Mouse (Mus musculus) kidney, postnatal 25 days (tissue): ENCODE results near the gene Gm14410.
"Not testable (repeated sequence)": the region's sequence is repeated elsewhere in the genome, so short reads cannot be mapped to it uniquely, and the experiment has no call there.

Experiments used
- DNase-seq, 2 experiments: peaks; one replicate each; pipeline ENCODE4 v3.0.0; 2021; ENCODE audit warnings: mixed read lengths in 2 of 2

The Gm14410 gene

DNA sequence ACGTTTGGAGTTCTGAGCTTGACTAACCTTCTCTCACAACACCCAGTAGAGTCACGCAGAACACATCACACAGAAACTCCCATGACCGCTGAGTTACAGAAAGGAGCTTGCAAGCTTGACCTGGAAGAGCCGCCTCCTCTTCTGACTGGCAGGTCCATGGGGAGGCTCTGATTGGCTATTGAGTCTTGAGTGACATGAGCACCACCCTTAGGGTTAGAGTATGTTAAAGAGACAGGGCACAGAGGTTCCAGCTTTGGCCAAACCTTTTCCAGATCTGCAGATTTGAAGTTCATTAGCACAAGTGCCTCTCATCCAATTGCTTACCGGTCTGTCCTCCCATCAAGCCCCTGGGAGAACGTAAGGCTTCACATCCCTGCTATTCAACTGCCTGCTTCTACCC lies at the start of gene Gm14410:
Gm14410 (minus strand) TSS at position 81 of the 400 bp plus-strand sequence.
- peak; percentile 86 to 93 for DNase-seq

DNA sequence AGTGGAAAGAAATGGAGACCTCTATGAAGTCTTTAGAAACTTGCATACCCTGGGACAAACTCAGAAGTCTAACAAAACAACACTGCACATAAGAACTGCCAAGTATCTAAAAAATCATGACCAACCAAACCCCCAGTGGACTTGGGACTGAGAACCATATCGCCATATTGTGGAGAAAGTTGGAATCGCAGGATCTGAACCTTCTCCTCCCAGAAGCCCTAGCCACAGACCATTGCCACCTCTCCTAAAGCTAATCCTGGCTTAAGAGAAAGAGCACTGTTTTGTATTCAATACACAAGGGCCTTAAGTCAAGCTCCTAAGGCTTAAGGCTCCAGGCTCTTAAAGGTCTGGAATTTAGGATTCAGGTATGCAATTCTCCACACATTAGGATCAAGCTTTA lies 41.2 kb upstream of the Gm14410 start:
- DNase-seq = not testable (repeated sequence)

DNA sequence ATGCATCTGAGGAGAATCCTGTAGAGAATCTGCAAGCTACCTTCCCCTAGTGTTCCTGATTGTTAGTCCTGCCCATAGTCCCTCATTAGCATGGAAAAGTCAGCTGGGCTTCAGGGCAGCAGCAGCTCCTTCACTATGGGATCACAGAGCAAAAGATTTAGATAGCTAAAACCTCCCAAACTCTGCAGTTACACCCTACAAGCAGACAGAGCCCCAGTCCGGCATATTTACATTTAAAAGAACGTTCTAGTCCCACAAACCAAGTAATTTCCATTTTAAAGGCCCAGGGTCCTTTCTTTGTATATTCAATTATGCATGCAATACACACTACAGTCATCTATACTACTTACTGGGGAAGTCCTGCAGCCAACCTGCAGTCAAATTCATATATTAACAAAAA lies 24.2 kb upstream of the Gm14410 start:
- DNase-seq = not testable (repeated sequence)

DNA sequence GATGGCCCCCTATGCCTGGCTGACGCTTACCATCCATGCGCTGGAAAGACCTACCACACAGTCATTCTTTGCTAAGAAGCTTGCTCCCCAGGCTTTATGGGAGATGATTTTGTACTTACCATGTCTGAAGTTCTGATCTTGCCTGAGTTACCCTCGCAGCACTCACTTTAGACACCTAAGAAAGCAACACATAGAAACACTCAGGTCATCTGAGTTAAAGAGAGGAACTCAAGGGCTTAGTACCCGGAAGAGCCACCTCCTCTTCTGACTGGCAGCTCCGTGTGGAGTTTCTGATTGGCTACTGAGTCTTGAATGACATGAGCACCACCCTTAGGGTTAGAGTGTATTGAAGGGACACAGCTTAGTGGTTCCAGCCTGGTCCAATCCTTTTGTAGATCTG lies 33.5 kb downstream of the Gm14410 start:
- DNase-seq = not testable (repeated sequence)
